Mouse (Mus musculus): ENCODE data around the gene Bach1. TPM values are rescaled to one million over a fixed set of nuclear protein-coding genes. Genes with fewer than 3 reads are reported as not detected.
A peak's percentile ranks its signal among the peaks of the same experiment; 100 is the strongest.

The Bach1 gene
- total RNA-seq, 1 experiment from 2014 or later, result 171 TPM

DNA sequence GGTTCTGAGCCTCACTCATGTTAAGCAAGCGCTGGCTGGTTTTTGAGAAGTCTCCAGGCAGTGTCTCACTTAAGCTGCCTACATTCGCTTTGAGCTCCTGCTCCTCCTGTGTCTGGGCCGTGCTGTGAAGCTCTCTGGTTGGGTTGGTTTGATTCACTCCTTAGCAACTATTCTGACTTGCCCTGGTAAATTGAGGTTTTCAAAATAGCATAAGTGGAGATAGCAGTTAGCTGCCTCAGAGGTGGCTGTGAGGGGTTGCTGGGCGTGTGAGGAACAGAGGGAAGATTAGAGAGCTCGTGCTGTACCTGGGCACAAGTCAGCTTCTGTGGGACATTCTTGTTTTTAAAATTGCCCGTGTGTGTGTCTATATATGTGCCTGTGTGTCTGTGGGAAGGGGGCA lies 27.6 kb downstream of the Bach1 start:
- no peak for ATAC-seq (replicated peaks; ENCODE audit: insufficient number of reproducible peaks, low FRiP score, low TSS enrichment, poor library complexity, severe bottlenecking)

DNA sequence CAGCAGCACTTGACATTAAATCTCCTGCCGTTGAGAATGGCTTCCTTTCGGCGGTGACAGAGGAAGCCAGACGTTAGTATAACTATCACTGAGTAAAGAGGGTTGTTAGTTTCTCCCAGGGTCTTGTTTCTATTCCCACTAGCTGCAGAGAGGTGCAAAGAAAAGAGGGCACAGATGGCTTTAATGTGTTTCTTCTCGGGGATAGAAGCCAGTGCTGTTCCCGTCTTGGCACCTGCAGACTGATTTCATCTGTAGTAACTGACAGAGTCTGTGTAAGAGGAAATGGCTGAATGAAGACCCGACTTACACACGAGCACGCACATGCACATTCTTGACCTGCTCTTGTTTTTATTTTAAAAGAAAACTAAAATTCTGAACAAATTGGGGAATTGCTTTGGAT lies 28.5 kb downstream of the Bach1 start:
- ATAC-seq (replicated peaks; ENCODE audit: insufficient number of reproducible peaks, low FRiP score, low TSS enrichment, poor library complexity, severe bottlenecking), result no peak

DNA sequence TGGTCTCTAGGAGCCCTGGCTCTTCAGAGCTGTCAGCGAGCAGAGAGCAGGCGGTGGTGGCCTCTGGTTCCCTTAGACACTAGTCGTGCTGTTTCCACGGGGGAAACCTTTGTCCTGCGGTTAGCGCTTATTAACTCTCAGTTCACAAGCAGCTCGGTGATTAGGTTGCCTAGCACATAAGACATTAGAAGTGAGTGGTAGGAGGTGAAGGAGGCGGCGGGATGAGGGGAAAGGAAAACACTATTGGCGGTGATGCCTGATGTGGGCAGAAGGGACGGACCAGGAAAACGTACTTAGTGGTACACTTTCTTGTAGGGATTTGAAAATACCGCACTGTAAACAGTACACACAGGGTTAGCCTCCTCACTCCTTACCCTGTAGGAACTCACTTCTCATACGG lies 29.2 kb downstream of the Bach1 start:
- no peak for ATAC-seq (replicated peaks; ENCODE audit: insufficient number of reproducible peaks, low FRiP score, low TSS enrichment, poor library complexity, severe bottlenecking)

DNA sequence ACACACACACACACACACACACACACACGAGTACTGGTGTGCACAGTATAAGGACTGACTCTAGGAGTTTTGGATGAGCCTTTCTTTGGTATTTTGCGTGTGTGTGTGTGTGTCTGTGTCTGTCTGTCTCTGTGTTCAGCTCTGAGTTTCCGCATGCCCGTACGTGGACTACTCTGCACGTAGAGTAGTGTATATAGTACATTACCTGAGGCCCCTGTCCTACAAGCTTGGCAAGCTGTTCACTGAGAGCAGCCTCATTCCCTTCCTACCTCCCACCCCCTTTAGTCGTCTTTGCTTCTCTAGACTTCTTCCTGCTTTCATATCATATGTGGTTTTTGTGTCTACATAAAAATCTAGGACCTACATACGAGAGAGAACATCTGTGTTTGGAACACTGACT lies 30.0 kb downstream of the Bach1 start:
- ATAC-seq (replicated peaks; ENCODE audit: insufficient number of reproducible peaks, low FRiP score, low TSS enrichment, poor library complexity, severe bottlenecking), result no peak

DNA sequence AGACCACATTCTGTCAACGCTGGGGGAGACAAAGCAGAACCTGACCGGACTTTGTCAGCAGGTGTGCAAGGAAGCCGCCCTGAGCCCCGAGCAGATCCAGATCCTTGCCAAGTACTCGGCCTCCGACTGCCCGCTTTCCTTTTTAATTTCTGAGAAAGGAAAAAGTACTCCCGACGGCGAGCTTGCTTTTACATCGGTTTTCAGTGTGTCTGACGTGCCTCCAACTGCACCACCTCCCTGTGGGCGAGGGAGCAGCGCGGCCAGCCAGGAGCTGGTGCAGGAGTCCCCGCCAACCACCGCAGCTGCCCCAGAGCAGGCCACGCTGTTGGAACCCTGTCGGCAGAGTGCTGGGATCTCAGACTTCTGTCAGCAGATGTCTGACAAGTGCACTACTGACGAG lies 30.7 kb downstream of the Bach1 start:
- ATAC-seq (replicated peaks; ENCODE audit: insufficient number of reproducible peaks, low FRiP score, low TSS enrichment, poor library complexity, severe bottlenecking), result no peak

DNA sequence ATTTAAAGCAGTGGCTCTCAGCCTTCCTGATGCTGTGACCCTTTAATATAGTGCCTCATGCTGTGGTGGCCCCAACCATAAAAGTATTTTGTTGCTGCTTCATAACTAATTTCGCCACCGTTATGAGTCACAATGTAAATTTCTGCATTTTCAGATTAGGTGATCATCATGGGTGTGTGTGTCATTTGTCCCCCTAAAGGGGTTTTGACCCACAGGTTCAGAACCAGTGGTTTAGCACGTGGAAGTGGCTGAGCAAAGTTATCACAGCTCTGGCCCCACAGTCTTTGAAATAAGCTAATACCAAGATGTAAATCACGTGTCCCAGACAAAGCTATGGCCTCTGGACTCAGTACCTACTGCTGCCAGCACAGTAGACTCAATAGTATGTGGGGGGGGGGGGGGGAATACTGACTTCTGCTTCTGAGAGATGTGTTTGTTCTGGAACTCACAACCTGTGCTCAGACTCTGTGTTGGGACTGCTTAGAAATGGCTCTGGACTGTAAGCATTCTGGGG lies 36.2 kb downstream of the Bach1 start:
- ATAC-seq (replicated peaks; ENCODE audit: insufficient number of reproducible peaks, low FRiP score, low TSS enrichment, poor library complexity, severe bottlenecking), result no peak

DNA sequence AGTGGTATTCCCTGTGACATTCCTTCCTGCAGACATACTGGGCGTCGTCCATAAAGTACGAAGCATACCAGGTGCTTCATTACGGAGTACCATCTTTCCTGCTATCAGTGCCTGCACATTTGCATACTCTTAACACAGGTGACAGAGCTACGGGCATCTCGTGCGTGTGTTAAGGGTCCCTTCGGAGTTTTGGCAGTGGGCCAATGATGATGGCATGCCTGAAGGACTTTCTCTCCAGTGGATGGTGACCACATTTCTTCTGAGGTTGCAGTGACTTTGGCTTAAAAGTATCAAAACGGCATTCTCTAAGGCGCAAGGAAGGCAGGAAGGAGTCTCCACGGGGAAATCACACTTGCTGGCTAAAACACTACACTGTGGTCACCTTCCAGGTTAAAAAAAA lies 37.4 kb downstream of the Bach1 start:
- ATAC-seq (replicated peaks; ENCODE audit: insufficient number of reproducible peaks, low FRiP score, low TSS enrichment, poor library complexity, severe bottlenecking), result no peak

DNA sequence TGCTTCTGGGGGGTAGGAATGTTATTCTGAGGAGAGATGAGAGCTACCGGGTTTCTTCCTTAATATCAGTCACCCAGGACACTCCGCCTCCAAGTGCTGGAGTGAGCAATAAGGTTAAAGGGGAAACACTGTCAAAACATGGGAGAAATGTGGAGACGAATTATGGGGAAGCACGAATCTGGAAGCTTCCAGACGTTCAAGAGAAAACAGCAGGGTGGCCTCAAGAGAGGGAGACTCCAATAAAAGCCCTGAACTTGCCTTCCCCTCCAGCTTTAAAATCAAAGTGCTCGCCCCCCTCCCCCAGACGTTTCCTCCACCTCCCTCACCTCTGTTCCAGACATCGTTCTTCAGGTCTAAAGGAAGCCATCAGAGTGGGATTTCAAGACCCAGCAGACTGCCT lies 38.6 kb downstream of the Bach1 start:
- no peak for ATAC-seq (replicated peaks; ENCODE audit: insufficient number of reproducible peaks, low FRiP score, low TSS enrichment, poor library complexity, severe bottlenecking)

DNA sequence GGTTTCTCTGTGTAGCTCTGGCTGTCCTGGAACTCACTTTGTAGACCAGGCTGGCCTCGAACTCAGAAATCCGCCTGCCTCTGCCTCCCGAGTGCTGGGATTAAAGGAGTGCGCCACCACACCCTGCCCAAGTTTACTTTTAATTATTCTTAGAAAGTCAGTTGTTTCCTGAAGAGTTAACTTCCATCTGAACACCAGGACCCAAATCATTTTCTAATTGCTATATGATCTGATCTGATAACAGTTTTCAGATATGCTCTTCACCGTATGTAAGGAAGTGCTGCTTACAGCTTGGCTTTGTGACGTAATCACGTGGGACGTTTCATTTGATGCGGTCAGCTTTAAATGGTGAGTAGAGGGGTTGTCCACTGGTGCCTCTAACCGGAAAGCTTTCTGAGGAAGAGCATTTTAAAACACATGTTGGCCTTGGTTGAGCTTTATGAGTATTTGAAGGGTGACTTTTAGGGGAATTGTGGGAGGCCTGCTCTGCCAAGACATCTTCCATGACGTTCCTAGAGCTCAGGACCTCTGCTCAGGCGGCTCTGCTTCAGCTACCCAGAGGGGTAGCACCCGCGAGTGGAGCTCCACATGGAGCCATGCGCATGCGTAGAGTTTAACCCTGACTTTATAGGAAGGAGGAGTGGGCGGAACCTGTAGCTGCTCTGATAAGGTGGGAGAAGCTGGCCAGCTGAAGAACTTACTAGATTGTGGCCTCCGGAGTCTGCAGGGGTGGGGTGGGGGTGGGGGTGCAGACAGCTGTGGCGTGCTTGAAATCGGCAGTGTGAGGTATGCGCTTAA lies 39.3 kb downstream of the Bach1 start:
- no peak for ATAC-seq (replicated peaks; ENCODE audit: insufficient number of reproducible peaks, low FRiP score, low TSS enrichment, poor library complexity, severe bottlenecking)

DNA sequence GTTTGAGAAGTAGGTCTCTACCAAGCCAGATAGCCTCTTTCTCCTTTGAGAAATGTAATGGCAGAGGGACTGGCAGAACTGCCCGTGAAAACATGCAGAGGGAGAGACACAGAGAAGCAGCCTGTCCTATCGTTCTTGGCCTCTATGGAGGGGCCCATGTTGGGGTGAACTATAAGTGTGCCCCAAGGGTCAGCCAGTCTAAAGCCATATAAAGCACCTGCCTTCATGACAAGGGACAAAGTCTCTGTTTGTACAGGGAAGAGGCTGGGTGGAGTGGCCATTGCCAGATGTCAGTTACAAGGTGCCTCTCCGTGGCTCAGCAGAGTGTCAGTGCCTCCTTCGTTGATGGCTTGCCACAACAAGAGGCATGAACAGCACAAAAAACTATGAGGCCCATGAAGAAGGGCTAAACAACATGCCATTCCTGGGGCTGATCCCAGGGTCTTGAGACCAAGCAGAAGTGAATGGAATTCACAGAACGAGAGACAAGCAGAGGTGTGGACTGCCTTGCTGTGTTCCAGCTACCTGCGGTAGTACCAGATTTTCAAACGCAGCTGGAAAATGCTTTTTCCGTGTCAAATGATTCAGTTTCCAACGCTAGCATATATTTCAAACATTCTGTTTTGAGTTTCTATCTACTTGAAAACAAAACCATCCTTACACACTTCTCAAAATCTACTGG lies 42.4 kb downstream of the Bach1 start:
- no peak for ATAC-seq (replicated peaks; ENCODE audit: insufficient number of reproducible peaks, low FRiP score, low TSS enrichment, poor library complexity, severe bottlenecking)

DNA sequence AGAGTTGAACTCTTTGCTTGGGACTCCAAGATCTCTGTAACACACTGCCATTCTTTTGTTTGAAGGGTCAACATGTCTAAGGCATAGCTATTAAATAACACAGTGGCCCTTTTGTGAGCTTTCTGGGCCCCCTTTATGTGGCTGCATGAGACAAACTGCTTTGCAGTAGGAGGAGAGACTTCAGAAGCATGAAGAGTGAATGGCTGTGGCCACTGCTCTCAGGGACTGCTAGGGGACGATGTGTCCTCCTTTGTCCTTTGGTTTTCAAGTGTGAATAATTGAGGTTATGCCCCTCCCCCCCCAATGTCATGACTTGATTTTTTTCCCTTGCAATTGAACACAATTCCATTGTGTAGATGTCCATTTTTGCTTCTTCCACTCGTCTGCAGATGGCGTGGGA lies 44.9 kb downstream of the Bach1 start:
- ATAC-seq (replicated peaks; ENCODE audit: insufficient number of reproducible peaks, low FRiP score, low TSS enrichment, poor library complexity, severe bottlenecking), result no peak

DNA sequence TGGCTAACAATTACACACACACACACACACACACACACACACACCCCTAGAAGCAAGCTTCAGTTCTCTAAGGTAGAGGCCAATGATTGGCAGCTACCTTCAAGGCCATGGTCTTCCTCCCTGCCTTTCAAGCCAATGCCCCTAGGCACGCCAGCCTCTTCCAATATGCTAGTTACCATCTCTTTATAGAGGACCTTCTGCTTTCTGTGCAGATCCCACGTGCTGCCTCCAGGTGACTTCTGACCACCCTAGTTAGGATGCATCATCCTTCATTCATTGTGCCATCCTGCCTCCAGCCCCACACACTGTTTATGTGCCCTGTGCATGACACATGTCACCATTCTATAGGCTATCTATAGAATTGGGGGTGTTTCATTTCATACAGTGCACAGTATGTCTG lies 45.6 kb downstream of the Bach1 start:
- ATAC-seq (replicated peaks; ENCODE audit: insufficient number of reproducible peaks, low FRiP score, low TSS enrichment, poor library complexity, severe bottlenecking), result no peak

DNA sequence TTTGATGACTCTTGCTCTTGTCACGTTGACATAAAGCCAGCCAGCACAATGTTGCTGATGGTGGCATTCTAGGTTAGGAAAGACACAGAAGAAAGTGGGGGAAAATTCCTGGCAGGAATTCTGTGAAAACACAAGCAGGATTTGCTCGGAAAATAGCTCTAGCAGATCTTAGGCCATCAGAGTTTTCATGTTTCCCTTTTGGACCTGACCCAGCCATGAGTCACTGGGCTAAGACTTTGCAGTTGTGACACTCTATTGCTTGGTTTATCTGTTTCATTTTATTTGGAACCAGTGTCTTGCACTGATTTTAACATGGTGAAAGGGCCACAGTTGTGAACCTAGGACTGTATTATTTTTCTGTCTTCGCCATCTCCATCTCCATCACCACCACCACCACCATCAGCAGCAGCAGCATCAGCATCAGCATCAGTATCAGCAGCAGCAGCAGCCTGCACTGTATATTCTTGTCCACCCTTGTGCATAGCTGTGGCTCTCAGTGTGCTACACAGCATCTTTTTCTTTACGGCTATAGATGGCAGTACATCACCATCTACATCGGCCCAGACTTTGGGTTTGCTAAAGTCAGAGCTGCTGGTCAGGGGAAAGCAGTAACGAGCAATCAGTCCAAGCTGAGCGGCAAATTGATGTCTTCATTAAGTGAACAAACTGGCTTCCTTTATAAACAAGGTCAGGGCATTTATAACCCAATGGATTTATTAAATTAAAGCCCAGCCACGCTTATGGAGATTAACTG lies 46.6 kb downstream of the Bach1 start:
- no peak for ATAC-seq (replicated peaks; ENCODE audit: insufficient number of reproducible peaks, low FRiP score, low TSS enrichment, poor library complexity, severe bottlenecking)

DNA sequence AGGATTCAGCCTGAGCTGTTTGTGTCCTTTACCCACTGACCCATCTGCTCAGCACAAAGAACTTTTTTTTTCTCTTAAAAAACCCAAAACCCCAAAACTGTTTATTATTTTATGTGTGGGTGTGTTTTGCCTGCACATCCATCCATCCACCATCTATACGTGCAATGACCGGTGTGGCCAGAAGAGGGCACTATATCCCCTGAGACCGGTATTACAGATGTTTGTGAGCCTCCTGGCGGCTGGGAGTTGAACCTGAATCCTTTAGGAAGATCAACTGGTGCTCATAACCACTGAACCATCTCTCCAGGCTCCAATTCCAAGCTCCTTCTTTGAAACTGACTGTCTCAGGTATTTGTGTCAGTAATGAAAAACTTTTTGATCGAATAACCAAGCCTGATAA lies 48.0 kb downstream of the Bach1 start:
- peak; percentile 76 for ATAC-seq (replicated peaks; ENCODE audit: insufficient number of reproducible peaks, low FRiP score, low TSS enrichment, poor library complexity, severe bottlenecking)

DNA sequence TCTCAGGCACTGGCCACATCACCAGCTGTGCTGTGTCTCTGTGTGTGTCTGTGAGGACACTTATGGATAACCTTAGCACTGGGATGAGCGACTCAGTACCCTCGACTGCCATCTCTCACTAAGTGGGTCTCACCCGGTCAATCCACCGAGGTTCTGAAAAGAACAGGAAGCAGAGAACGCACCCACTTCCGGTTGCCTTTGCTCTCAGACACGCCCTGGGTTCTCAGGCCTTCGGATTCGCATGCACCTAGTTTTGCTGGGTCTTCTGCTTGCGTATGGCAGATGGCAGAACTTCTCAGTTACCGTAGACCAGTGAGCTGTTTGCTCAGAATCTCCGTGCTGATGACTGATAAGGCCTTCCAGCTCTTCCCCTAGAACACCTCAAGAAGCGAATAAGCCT lies 52.5 kb downstream of the Bach1 start:
- ATAC-seq (replicated peaks; ENCODE audit: insufficient number of reproducible peaks, low FRiP score, low TSS enrichment, poor library complexity, severe bottlenecking), result no peak

DNA sequence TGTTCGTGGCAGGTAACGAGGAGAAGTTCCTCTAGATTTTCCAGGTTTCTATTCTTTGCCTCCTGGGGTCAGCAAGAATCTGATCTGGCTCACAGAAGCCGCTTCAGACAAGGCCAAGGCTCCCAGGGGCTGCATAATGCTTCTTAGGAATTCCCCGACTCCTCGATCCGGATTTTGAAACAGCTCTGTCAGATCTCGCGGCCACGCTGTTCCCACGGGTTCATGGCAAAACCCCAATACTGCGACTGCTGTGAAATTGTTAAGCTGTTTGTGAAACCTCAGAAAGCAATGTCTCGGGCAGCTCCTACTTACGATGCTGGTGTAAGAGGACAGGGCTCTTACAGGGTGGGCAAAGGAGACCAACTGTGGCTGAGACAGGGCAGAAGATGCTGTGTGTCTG lies 53.7 kb downstream of the Bach1 start:
- no peak for ATAC-seq (replicated peaks; ENCODE audit: insufficient number of reproducible peaks, low FRiP score, low TSS enrichment, poor library complexity, severe bottlenecking)

DNA sequence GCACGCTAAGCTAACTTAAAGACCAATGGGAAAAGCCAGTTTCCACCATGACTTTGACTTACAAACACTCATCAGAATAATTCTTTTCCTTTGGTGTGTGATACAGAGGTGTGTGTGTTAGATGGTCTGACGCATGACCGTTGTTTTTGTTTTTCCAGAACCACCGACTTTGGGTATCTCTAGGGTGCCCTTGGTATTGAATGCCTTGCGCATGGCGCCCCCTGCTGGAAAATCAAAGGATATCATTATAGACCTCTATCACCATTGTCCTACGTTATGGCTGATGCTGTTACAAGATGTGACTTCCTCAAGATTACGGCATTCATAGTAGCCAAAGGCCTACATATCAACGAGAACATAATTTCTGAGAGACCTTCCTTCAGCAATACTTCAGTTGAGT lies 56.1 kb downstream of the Bach1 start:
- peak; percentile 80 for ATAC-seq (replicated peaks; ENCODE audit: insufficient number of reproducible peaks, low FRiP score, low TSS enrichment, poor library complexity, severe bottlenecking)

DNA sequence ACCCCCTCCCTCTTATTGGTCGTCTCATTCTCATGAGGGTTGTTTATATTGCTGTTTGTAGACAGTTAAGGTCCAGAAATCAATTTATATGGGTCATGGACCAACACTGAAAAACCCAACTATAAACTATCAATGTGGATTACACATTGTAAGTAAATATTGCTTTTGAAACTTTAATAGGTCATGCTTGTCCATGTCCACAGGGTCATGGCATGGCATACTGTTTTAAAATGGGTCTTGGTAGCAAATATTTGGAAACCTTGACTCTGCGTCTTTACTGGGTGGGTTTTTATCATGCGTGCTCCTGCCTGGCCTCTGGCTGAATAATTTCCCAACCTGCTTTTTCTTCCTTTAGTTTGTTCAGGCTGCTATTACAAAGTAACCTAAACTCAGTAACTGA lies 57.2 kb downstream of the Bach1 start:
- no peak for ATAC-seq (replicated peaks; ENCODE audit: insufficient number of reproducible peaks, low FRiP score, low TSS enrichment, poor library complexity, severe bottlenecking)

DNA sequence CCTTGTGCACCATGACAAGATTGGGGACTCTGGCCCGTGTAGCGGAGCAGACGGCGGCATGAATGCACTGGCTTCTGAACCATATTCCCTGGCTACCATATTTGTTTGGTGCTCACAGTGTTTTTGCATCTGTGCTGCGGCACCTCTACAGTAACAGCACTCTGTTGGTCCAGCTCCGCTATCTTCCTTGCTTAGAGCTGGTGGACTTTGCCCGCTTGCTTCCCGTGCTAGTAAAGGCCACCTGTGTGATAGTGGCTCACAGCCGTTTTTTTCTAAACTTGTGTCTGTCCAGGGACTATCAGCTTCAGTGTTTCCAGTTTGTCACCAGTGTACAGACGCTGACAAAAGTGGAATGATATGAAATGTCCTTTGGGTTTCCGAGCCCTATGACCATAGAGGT lies 59.3 kb downstream of the Bach1 start:
- ATAC-seq (replicated peaks; ENCODE audit: insufficient number of reproducible peaks, low FRiP score, low TSS enrichment, poor library complexity, severe bottlenecking), result no peak

DNA sequence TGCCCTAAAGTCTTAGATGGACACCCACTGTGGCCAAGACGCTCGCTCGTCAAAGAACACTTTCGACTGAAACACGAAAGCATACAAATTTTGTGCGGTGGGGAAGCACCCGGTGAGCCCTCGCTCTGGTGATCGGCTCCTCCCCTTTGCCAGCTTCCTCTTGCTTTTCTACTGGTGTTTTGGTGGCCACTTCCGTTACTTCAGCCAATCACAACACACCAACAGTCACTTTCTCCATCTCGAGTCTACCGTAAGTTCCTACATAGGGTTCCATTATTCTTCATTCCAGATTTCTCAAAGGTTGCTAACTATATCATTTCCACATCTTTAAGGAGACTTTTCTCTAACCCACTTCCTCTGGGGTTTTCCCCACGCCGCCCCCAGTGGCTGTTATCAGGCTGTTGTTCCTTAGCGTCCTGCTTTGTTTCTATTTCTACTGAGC lies 65.9 kb downstream of the Bach1 start:
- ATAC-seq (replicated peaks; ENCODE audit: insufficient number of reproducible peaks, low FRiP score, low TSS enrichment, poor library complexity, severe bottlenecking), result no peak

Data from monocyte, adult 5-6 weeks (primary cell).